Comparison of ENCODE assay signal across 10 mouse cellular contexts in genomic region chr15:83678089-83678488, GRCm38 (mm10). TPM values are rescaled to one million over a fixed set of nuclear protein-coding genes. Genes with fewer than 3 reads are reported as not detected.
DNase-seq lines count a peak whose midpoint lies in the region; ATAC-seq lines count a peak whose summit lies in the region.
"Had no signal": no experiment of that assay in that cellular context is flagged by ENCODE, and none has a peak within 500 bp of the region (broad histone marks: within the 10 kb centered on the region; RNA-seq: fewer than 3 reads in every experiment).

No protein-coding gene starts in this region.

- peak overlapping the region; percentile 77; the same call in 1 of the 2 replicates for H3K27ac ChIP-seq in limb, embryonic 13.5 days
- H3K27ac ChIP-seq: gastrocnemius, adult 2 months; macrophage had no signal

- H3K4me3 ChIP-seq in limb, embryonic 13.5 days: peak overlapping the region; percentile 8; the same call in 1 of the 2 replicates
- H3K4me3 ChIP-seq: gastrocnemius, adult 2 months had no signal

- no peaks in the 10 kb centered on the region for H3K9me3 ChIP-seq in limb, embryonic 13.5 days

- H3K4me1 ChIP-seq in limb, embryonic 13.5 days: peaks cover 58% of the 10 kb centered on the region

- peak; percentile 41 for DNase-seq in ovary, postnatal 36 days (ENCODE audit: low spot score)
- DNase-seq in ovary, postnatal 14 days (ENCODE audit: low spot score): no peak
- peak; percentile 65 for DNase-seq in fibroblast of lung, adult 2 months (ENCODE audit: low read depth)
- no peak for DNase-seq in frontal cortex, adult 2 months (ENCODE audit: extremely low spot score in 1 of 2, low spot score in 1 of 2)
- no peak for DNase-seq in liver
- DNase-seq in kidney, postnatal 4 days: no peak
- DNase-seq: gastrocnemius, adult 2 months; kidney, postnatal 36 days had no signal

- WGBS in limb, embryonic 13.5 days: 9% methylated on average over 7 of the region's 7 CpGs

- H3K9ac ChIP-seq in limb, embryonic 13.5 days: peak overlapping the region; percentile 13

- H3K27me3 ChIP-seq in limb, embryonic 13.5 days: peaks cover 74% of the 10 kb centered on the region

- peak; percentile 64 for ATAC-seq in limb, embryonic 13.5 days (ENCODE audit: low FRiP score, low read depth)

- H3K4me2 ChIP-seq in limb, embryonic 13.5 days (replicated peaks): peak overlapping the region; percentile 50

- no peaks in the 10 kb centered on the region; the same call in 1 of the 2 replicates for H3K36me3 ChIP-seq in limb, embryonic 13.5 days

RNA-seq across cellular contexts. Expression of gene Scube1, which starts 46.7 kb away (rescaled TPM):
- 18.5 and 22.0 TPM in 2 replicates for polyA plus RNA-seq in limb, embryonic 13.5 days (2015; fragmentation: Nextera tagmentation; extraction: Ambion mirVana)
- 38.6 and 41.9 TPM in 2 replicates for polyA plus RNA-seq in frontal cortex, adult 2 months (2012; rRNA removed)
- polyA plus RNA-seq: macrophage had no signal

Comparison
In these comparisons a context has a peak if more than half of its experiments do, and no peak if none do; other contexts are left out.
1. DNase-seq: peak in ovary, postnatal 36 days (single experiment) and fibroblast of lung, adult 2 months (single experiment); none in ovary, postnatal 14 days (single experiment), frontal cortex, adult 2 months (0 of 2), liver (single experiment) and kidney, postnatal 4 days (0 of 2).